Mouse (Mus musculus) bone marrow macrophage, adult 2 months (primary cell): ENCODE measurements around the gene Fam71b.

Experiments used
- CTCF ChIP-seq: IDR thresholded peaks from 2 replicates; pipeline ENCODE4 v1.5.1; 2012; ENCODE audit warnings: low read depth, mild to moderate bottlenecking, low read length, moderate library complexity
- POLR2A ChIP-seq: IDR thresholded peaks from 2 replicates; pipeline ENCODE4 v1.6.1; 2012; ENCODE audit warnings: mild to moderate bottlenecking, low read depth, low read length, borderline replicate concordance

- TF ChIP-seq CTCF: no peak
- TF ChIP-seq POLR2A: no peak
Observed at GRCm38 (mm10) chr11:46443979-46444378, 47.6 kb downstream of the Fam71b start.
